Mouse (Mus musculus): Measurements from ENCODE around the gene Efhc1. TPM values are rescaled to one million over a fixed set of nuclear protein-coding genes. Genes with fewer than 3 reads are reported as not detected.
A peak's percentile ranks its signal among the peaks of the same experiment; 100 is the strongest.

The Efhc1 gene
- polyA plus RNA-seq, 1 experiment = 2.2 TPM

GRCm38 (mm10) chr1:20981764-20982163 lies 30.3 kb downstream of the Efhc1 start:
- H3K27ac ChIP-seq (ENCODE audit: insufficient read depth, low read length) = no peak overlapping the region
- no peak overlapping the region for H3K4me3 ChIP-seq (ENCODE audit: insufficient read depth, low read length)
- peaks cover 2% of the 10 kb centered on the region; the same call in 1 of the 2 replicates for H3K4me1 ChIP-seq (ENCODE audit: control insufficient read depth, insufficient read depth, low read length)
- TF ChIP-seq POLR2A (IDR thresholded peaks at IDR 0.05; ENCODE audit: extremely low read depth, insufficient read depth, low read length) (no peak), CTCF (IDR thresholded peaks at IDR 0.05; ENCODE audit: extremely low read depth, insufficient read depth, low read length) (no peak)

DNA sequence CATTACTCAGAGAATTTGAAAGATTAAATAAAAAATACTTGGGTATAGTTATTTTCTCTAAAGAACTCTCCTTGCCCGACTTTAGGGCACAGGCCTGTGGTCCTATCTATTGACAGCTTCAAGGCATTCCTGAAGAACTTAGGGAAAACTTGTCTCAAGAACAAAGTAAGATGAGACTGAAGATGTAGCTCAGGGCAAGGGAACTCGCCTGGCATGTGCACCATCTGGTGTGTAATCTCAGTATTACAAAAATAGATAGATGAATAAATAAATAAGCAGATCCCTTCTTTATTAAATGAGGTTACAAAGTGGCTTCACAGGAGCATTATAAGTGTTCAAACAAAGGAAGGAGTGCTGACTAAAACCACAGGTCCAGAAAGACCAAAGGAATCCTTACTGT lies 32.7 kb downstream of the Efhc1 start:
- Histone ChIP-seq H3K4me1 (ENCODE audit: control insufficient read depth, insufficient read depth, low read length) (peaks cover 2% of the 10 kb centered on the region; the same call in 1 of the 2 replicates), H3K27ac (ENCODE audit: insufficient read depth, low read length) (no peak overlapping the region), H3K4me3 (ENCODE audit: insufficient read depth, low read length) (no peak overlapping the region)
- 0 out of 2 replicates have a peak, but pooled peaks have one; percentile 6 for TF ChIP-seq CTCF (IDR thresholded peaks at IDR 0.05; ENCODE audit: extremely low read depth, insufficient read depth, low read length)
- TF ChIP-seq POLR2A (IDR thresholded peaks at IDR 0.05; ENCODE audit: extremely low read depth, insufficient read depth, low read length) = no peak

GRCm38 (mm10) chr1:20984582-20984981 lies 33.2 kb downstream of the Efhc1 start:
- TF ChIP-seq CTCF (IDR thresholded peaks at IDR 0.05; ENCODE audit: extremely low read depth, insufficient read depth, low read length) = no peak
- no peak for TF ChIP-seq POLR2A (IDR thresholded peaks at IDR 0.05; ENCODE audit: extremely low read depth, insufficient read depth, low read length)
- Histone ChIP-seq H3K4me1 (ENCODE audit: control insufficient read depth, insufficient read depth, low read length) (peaks cover 2% of the 10 kb centered on the region; the same call in 1 of the 2 replicates), H3K27ac (ENCODE audit: insufficient read depth, low read length) (no peak overlapping the region), H3K4me3 (ENCODE audit: insufficient read depth, low read length) (no peak overlapping the region)

DNA sequence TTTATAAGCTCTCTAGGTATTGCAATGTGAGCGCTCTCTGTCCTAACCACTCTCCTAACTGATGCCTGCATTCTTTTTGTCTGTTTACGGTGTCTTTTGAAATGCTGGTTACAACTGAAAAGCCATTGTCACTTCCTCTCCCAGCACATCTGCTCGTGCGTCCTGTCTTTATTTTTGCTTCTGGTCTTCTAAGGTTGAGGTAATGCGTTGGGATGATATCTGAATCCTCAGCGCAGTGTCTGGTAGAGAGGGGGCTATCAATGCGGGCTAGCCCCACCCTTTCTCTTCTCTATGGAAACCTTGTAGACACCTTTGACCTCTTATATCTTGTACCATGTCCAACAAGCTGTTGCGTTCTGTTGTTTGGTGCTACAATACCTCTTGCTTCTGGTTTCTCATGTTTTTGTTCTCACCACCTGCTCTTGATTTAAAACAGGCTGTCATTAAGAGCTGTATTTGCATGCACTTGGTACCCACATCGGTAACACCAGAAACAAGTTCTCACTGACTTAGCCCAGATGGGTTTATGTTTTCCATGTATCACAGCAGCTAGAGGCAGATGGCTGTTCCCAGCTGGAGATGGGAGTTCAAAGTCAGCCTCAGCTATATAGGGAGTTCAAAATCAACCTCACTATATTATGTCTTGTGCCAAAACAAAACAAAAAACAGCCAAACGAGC lies 35.1 kb downstream of the Efhc1 start:
- TF ChIP-seq POLR2A (IDR thresholded peaks at IDR 0.05; ENCODE audit: extremely low read depth, insufficient read depth, low read length) (no peak), CTCF (IDR thresholded peaks at IDR 0.05; ENCODE audit: extremely low read depth, insufficient read depth, low read length) (no peak)
- Histone ChIP-seq H3K4me3 (ENCODE audit: insufficient read depth, low read length) (no peak overlapping the region), H3K27ac (ENCODE audit: insufficient read depth, low read length) (no peak overlapping the region), H3K4me1 (ENCODE audit: control insufficient read depth, insufficient read depth, low read length) (no peaks in the 10 kb centered on the region; the same call in 1 of the 2 replicates)

DNA sequence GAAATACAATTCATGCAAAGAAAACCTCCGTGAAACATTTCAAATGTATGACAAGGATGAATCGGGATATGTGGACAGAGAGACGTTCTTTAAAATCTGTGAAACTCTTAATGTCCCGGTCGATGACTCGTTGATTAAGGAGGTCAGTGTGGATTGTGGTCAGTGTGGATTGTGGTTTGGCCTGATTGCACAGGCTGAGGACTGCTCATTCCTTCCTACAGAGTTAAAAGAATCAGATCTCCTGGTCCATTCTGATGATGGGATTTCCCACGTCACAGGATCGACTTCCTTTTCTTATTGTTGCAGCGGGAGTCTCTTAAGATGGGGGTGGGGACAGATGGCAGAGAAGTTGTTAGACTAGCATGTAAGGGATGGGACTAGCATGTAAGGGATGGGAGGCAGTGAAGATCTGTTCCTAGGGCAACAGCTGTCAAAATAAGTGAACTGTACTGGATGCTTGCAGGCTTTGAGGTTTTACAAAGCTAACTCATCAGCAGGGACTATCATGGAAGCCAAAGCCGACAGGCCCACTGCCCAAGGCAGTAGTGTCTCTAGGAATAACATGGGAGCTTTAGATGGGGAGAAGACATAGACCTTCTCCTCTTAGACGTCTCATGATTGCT lies 38.1 kb downstream of the Efhc1 start:
- TF ChIP-seq POLR2A (IDR thresholded peaks at IDR 0.05; ENCODE audit: extremely low read depth, insufficient read depth, low read length) (no peak), CTCF (IDR thresholded peaks at IDR 0.05; ENCODE audit: extremely low read depth, insufficient read depth, low read length) (no peak)
- Histone ChIP-seq H3K4me3 (ENCODE audit: insufficient read depth, low read length) (no peak overlapping the region), H3K27ac (ENCODE audit: insufficient read depth, low read length) (no peak overlapping the region), H3K4me1 (ENCODE audit: control insufficient read depth, insufficient read depth, low read length) (no peaks in the 10 kb centered on the region)

DNA sequence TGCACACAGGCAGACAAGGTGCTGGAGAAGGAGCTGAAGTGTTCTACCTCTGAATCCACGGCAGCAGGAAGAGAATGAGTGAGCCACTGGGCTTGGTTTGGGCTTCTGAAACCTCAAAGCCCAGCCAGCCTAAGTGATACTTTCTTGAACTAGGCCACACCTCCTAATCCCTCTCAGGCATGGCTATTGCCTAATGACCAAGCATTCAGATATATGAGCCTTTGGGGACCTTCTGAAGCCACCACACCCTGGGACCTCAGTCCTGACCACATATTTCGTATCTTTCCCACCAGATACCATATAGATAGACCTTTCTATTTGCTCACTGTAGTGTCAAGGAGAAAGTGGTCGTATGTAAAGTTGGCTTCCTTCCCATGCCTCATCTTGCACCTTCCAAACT lies 42.3 kb downstream of the Efhc1 start:
- Histone ChIP-seq H3K4me3 (ENCODE audit: insufficient read depth, low read length) (no peak overlapping the region), H3K4me1 (ENCODE audit: control insufficient read depth, insufficient read depth, low read length) (no peaks in the 10 kb centered on the region), H3K27ac (ENCODE audit: insufficient read depth, low read length) (no peak overlapping the region)
- TF ChIP-seq POLR2A (IDR thresholded peaks at IDR 0.05; ENCODE audit: extremely low read depth, insufficient read depth, low read length) = no peak
- TF ChIP-seq CTCF (IDR thresholded peaks at IDR 0.05; ENCODE audit: extremely low read depth, insufficient read depth, low read length) = no peak

GRCm38 (mm10) chr1:20994338-20994737 lies 42.9 kb downstream of the Efhc1 start:
- Histone ChIP-seq H3K4me3 (ENCODE audit: insufficient read depth, low read length) (no peak overlapping the region), H3K4me1 (ENCODE audit: control insufficient read depth, insufficient read depth, low read length) (no peaks in the 10 kb centered on the region), H3K27ac (ENCODE audit: insufficient read depth, low read length) (no peak overlapping the region)
- no peak for TF ChIP-seq CTCF (IDR thresholded peaks at IDR 0.05; ENCODE audit: extremely low read depth, insufficient read depth, low read length)
- no peak for TF ChIP-seq POLR2A (IDR thresholded peaks at IDR 0.05; ENCODE audit: extremely low read depth, insufficient read depth, low read length)

- Histone ChIP-seq H3K4me3 (ENCODE audit: insufficient read depth, low read length) (no peak overlapping the region), H3K4me1 (ENCODE audit: control insufficient read depth, insufficient read depth, low read length) (no peaks in the 10 kb centered on the region), H3K27ac (ENCODE audit: insufficient read depth, low read length) (no peak overlapping the region)
- TF ChIP-seq POLR2A (IDR thresholded peaks at IDR 0.05; ENCODE audit: extremely low read depth, insufficient read depth, low read length) (no peak), CTCF (IDR thresholded peaks at IDR 0.05; ENCODE audit: extremely low read depth, insufficient read depth, low read length) (no peak)
Measured at GRCm38 (mm10) chr1:20995331-20995986, 44.0 kb downstream of the Efhc1 start.

DNA sequence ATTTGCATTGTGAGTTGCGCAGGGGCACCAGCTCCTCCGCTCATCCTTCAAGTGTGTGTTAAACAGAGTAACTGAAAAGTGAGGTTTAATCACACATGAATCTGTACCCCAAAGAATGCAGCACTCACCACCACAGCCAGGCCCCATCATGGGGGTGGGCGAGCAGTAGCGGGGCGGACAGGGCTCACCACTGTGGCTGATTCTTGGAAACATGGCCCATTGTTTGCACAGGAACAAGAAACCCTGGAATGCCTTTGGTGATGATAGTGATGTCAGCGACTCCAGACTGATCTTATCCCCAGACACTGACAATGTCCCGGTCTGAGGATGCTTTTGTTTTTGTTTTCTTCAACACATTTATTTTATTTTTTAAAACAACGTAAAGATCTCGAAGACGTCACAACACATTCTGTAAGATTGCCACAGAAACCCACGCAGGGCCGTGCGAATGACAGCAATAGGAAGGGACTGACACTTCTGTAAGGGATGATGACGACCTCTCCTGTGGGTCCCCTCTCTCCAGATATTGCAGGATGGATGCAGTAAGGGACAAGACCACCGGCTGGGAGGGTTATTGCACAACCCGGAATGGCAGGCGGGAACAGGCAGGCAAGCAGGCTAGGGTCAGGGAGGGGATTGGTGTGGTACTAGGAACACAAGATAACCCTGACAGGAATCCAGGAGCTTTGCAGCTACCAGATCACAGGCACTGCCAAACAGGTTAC lies 45.3 kb downstream of the Efhc1 start:
- TF ChIP-seq POLR2A (IDR thresholded peaks at IDR 0.05; ENCODE audit: extremely low read depth, insufficient read depth, low read length) = no peak
- TF ChIP-seq CTCF (IDR thresholded peaks at IDR 0.05; ENCODE audit: extremely low read depth, insufficient read depth, low read length) = no peak
- Histone ChIP-seq H3K4me3 (ENCODE audit: insufficient read depth, low read length) (no peak overlapping the region), H3K27ac (ENCODE audit: insufficient read depth, low read length) (no peak overlapping the region), H3K4me1 (ENCODE audit: control insufficient read depth, insufficient read depth, low read length) (no peaks in the 10 kb centered on the region)

All from cortical plate, adult 2 months (tissue).